Mouse (Mus musculus) neutrophil, adult 5-6 weeks (primary cell): Measurements from ENCODE around the gene Pik3ip1. TPM values are rescaled to one million over a fixed set of nuclear protein-coding genes. Genes with fewer than 3 reads are reported as not detected.

Experiments used
- ATAC-seq: fragments of 151-379, 151-347 bp; 2 replicates; pipeline ENCODE4 v1.8.0; 2017; ENCODE audit warnings: mild to moderate bottlenecking, moderate TSS enrichment; ENCODE audit not compliant: insufficient number of reproducible peaks, poor library complexity, low FRiP score, severe bottlenecking; ENCODE audit errors: extremely low read depth
- total RNA-seq: library from RNA; stranded (forward); fragments of 200-1000 nt; gene quantifications from 2 replicates; pipeline ENCODE4 v1.2.3, GENCODE M21; 2017

Pik3ip1 gene
- total RNA-seq, 1 experiment from 2014 or later: 62.5 TPM

- no peak for ATAC-seq
These were observed 38.8 kb downstream of the Pik3ip1 start for GRCm38 (mm10) chr11:3368983-3369382.

- ATAC-seq: no peak
These were observed 39.2 kb downstream of the Pik3ip1 start for GRCm38 (mm10) chr11:3369449-3369848.

GRCm38 (mm10) chr11:3370162-3370561 lies 40.0 kb downstream of the Pik3ip1 start:
- ATAC-seq: no peak

GRCm38 (mm10) chr11:3370928-3371598 lies 40.9 kb downstream of the Pik3ip1 start:
- peak; percentile 87 for ATAC-seq

DNA sequence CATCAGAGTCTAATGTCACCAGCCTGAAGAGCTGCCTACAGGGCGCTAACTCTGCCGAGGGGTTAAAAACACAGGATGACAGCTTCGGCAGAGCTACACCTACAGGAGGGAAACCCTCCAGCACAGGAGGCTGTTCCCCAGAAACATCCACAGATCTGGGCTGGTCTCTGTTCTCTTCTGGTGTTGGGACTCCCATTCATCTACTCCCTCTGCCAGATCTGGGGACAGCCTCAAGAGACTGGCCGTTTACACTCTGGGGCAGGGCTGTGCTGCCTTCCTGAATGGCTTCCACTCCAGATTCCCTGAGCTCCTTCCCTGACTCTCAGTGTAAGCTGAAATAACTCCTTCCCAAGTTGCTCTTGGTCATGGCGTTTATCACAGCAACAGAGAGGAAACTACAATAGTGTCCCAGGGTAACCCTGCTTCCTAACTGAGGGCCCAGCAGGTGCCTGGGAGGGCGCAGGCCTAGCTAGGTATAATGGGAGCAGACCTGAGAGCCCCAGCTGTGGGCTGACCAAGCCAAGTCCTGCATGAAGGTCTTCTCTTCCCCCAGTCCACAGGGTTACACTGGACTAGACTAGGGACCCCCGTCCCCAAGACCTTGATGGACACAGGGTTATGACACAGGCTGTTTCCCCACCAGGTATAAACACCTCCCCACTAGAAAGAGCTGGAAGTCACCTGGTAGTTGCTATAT lies 41.5 kb downstream of the Pik3ip1 start:
- no peak for ATAC-seq

- no peak for ATAC-seq
These were observed 43.5 kb downstream of the Pik3ip1 start for GRCm38 (mm10) chr11:3373591-3374292.

DNA sequence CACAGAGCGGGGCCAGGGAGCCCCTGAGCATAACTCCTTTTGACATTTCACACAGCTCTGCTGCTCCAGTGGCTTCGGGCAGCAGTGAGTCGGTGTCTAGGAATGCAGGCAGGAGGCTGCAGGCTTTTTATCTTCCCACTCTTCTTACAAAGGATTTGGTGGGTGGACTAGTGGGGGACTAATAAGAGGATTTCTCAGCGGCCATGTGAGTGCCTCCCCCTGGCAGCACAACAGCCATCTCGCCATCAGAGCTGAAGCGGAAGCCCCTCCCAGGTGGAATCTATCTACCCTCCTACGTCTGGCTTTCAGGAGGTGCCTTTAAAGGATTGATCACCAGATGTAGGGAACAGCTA lies 44.1 kb downstream of the Pik3ip1 start:
- ATAC-seq: no peak

- ATAC-seq: no peak
These were observed 44.5 kb downstream of the Pik3ip1 start for GRCm38 (mm10) chr11:3374741-3375140.

DNA sequence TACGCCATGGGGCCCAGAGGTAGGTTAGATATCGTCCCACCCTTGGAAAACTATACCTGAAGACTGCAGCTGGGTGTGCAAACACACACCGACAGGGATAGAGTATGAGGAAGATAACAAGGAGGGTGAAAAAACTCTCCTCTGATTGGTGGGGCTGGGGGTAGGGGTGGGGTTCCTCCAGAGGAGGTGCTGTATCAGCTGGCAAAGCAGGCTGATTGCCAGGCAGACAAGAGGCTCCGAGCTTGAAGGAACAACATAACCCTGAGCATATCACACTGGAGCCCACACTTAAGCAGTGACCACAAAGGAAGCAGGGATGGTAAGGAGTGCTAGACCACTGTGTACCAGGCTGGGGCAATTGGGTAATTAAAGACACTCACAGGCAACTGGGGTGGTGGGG lies 49.2 kb downstream of the Pik3ip1 start:
- ATAC-seq: no peak

DNA sequence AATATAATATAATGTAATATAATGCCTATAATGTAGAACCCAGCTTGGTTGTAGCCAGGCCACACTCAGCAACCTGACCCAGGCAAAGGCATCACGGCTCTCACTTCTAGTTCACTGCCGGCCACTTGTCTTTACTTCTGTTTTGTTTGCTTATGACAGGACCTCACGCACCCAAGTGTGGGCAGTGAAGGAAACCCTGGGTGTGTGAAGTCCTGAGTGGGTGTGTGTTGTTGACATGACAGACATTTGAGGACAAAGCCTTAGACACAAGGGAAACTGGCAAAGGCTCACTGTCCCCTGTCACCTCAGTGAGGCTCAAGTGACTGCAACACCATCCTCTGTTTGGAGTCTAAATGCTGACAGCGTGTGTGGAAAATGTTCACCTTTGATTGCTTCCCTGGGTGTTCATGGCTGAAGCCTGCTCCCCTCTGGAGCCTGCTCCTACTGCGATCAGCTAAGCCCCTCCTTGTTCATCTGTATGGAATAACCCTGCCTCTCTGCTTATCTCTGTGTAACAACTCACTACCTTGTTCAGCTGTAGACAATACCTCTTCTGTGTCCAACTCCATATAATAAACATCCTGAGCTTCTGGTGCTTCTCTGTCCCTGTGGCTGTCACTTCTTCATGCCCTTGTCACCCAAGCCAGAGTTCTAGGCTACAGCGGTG lies 51.1 kb downstream of the Pik3ip1 start:
- no peak for ATAC-seq

- peak; percentile 48; the same call in 1 of the 2 replicates for ATAC-seq
These were observed 52.7 kb downstream of the Pik3ip1 start for GRCm38 (mm10) chr11:3382602-3383594.

DNA sequence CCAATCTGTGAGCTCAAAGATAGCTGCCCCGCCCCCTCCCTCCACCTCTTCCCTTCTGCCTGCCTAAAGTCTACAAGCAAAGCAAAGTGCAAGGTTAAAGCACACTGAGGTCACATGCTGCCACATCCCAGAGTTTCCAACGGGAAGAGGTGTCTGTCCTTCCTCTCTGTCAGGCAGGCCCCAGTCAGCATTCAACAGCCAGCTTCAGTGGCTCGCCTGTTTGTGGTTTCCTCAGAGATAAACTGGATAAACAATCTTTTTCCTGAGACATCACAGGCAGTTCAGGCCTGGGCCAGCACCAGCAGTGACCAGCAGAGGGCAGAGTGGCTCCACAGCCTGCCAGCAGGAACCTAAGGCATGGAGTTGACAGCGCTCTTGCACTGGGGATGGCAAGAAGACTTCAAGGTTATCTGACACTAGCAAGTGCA lies 56.8 kb downstream of the Pik3ip1 start:
- ATAC-seq: peak; percentile 87

DNA sequence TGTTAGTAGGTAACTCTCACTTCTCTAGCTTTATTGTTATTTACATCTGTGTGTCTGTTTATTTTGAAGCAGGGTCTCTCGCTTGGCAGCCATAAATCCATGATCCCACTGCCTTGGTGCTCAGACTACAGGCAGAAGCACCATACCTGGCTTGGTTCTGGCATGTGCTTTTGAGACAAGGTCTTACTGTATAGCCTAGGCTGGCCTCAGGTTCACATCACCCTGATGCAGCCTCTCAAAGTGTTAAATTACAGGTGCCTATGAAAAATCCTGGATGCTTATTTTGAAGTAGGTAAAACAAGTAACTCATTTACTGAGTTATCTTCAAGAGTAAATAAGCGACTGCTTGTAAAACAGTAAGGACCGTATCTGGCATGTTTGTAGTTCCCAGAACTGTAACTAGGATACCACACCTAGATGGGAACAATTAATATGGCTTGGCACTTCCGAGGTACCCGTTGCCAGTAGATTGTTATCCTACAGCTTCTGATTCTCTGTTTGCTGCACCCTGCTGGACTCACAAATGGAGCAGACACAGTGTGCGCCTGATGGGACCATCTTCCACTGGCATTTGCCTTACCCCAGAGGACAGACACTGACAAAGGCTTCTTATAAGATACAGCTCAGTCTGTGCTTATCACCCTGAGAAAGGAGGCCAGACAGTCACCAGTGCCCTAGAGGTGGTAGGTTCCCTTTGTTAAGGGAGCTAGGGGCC lies 57.4 kb downstream of the Pik3ip1 start:
- no peak for ATAC-seq

DNA sequence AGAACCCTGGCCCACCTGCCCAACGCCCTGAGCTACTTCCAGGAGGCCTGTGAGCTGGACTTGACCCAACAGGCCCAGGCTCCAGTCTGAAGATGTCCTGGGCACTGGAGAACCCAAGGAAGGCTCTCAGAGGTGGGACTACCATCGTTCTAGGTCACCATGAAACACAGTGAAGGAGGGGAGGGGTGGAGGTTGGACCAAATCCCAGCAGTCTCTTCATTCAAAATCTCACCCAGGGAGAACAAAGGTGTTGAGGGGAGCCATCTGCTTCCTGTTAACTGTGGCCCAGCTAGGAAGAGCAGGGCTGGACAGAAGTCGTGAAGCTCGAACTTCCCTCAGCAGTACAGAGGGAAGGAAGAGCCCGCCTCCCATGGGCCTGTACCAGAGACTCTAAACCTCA lies 59.8 kb downstream of the Pik3ip1 start:
- ATAC-seq: no peak

DNA sequence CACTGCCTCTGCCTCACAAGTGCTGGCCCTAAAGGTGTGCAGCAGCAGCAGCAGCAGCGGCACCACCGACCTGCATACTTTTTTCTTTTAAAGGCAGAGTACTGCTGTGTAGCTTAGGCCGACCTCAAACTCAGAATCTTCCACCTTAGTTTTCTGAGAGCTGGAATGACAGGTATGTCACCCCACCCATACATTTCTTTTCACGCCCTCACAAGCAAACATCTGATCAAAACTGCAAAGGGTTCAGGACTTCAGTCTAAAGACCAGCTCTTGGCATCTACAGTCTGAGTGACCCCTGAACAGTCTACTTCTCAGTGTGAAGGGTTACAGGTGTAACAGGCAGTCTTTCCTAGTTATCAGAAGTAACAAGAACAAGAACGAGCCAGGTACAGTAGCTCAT lies 60.6 kb downstream of the Pik3ip1 start:
- ATAC-seq: no peak

GRCm38 (mm10) chr11:3392526-3392925 lies 62.3 kb downstream of the Pik3ip1 start:
- no peak for ATAC-seq
